Mouse (Mus musculus) liver, embryonic 14.5 days (tissue): Measurements from ENCODE around the gene Adh4.

Source experiments
- CTCF ChIP-seq: IDR thresholded peaks from 2 replicates; pipeline ENCODE4 v1.5.1; 2016; ENCODE audit warnings: antibody characterized with exemption, low read depth, control low read depth
- EP300 ChIP-seq: IDR thresholded peaks from 2 replicates; pipeline ENCODE4 v1.6.1; 2016; ENCODE audit warnings: antibody characterized with exemption, low read depth

DNA sequence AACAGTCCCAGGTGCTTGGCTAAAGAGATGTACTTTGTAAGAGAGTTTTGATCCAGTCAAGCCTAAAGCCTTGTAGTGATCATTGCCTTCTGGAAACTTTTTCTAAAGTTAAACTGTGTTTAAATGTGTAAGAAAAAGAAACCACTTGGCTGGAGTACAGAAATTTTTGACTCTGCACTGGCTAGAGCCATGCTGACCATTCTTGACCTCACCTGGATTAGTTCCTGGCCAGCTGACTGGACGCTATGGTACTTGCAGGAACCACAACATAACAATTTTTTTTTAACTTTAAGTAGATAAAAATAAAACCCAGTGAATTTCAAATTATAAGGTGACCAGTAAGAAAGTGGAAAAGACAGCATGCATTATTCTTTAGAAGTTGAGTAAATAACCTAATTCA is 45.7 kb upstream of the Adh4 start:
- TF ChIP-seq CTCF (no peak), EP300 (no peak)
